Mouse (Mus musculus) right cerebral cortex, postnatal 14 days (tissue): ENCODE results near the gene Wfdc3.
A peak's percentile ranks its signal among the peaks of the same experiment; 100 is the strongest.

Experiments
- DNase-seq: peaks from one replicate; pipeline ENCODE4 v3.0.0; 2022

The Wfdc3 gene

DNA sequence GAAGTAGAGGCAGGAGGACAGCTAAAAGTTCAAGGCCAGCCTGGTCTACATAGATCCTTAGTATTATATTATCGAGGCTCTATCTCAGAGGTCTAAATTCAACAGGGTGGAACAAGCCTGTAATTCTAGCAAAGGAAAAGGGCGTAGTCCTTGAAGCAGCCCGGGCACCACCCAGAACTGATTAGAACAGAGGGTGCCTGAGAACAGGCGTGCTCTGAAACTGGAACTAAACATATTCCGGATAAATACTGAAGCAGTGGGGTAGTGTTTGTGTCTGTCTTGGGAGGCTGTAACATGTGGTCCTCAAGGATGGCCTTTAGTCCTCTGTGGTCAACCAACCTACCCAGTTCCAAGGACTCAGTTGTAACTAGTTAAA is 28.2 kb upstream of the Wfdc3 start:
- DNase-seq, result no peak

DNA sequence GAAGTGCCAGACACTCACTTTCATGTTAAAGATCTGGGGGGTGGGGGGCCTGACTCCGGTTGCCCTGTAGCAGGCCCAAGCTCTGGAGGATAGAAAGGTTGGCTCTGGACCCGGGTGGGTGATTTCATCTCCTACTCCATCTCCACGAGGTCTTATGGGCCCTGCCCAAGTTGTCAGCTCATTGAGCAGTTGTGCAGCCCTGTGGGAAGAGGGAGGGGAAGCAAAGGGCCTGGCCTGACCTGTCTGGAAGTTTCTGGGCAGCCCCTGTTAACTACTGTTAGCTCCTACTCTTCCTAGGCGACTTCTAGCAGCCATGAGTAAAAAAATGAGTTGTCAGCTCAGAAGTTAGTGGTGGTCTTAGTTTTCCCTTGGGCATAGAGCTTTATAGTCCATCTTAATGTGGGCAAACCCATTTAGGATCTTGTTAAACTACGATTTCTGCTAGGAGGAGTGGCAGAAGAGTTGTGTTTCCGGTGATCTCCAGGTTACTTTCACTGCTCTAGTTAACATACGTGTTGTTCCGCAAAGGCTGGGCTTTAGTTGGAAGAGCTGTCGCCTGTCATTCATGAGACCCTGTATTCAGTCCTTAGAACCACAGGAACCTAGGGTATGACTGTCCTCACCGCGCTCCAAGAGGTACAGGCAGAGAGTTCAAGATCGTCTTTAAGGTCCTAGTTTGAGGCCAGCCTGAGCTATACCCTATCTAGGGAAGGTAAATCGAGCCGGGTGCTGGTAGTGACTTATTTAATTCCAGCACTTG is 27.7 kb upstream of the Wfdc3 start:
- no peak for DNase-seq

DNA sequence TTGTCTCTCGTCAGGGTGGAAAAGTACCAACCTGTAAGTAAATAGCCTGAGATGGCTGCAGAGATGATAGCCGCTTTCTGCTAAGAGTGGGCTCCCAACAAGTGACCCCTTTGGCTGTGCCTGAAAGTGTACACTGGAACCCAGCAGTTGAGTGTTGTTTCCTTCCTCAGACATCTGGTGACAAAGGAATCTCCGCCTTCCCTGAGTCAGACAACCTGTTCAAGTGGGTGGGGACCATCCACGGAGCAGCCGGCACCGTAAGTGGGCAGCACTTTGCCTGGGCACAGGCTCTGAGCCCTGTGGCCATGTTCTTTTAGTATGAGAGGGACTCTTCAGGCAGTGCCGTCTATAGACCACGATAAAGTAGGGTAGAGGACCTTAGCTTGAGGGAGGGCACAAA is 25.4 kb upstream of the Wfdc3 start:
- DNase-seq, result no peak

DNA sequence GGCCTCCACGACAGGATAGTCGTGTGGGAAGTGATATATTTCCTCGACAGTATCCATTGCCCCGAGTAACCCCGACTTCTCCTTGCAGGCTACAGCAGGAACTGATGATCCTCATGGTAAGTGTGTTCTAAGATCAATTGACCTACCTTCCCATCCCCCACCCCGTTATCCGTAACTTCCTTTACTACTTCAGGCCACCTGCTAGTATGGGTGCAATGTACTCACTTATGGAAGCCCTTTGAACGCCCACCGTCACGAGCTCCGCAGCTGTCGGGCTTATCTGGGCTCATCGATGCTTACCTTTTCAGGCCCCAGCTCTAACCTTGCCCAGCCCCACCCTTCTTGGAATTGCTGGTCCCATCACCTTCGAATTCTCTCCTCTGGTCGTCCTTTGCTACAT is 24.5 kb upstream of the Wfdc3 start:
- no peak for DNase-seq

DNA sequence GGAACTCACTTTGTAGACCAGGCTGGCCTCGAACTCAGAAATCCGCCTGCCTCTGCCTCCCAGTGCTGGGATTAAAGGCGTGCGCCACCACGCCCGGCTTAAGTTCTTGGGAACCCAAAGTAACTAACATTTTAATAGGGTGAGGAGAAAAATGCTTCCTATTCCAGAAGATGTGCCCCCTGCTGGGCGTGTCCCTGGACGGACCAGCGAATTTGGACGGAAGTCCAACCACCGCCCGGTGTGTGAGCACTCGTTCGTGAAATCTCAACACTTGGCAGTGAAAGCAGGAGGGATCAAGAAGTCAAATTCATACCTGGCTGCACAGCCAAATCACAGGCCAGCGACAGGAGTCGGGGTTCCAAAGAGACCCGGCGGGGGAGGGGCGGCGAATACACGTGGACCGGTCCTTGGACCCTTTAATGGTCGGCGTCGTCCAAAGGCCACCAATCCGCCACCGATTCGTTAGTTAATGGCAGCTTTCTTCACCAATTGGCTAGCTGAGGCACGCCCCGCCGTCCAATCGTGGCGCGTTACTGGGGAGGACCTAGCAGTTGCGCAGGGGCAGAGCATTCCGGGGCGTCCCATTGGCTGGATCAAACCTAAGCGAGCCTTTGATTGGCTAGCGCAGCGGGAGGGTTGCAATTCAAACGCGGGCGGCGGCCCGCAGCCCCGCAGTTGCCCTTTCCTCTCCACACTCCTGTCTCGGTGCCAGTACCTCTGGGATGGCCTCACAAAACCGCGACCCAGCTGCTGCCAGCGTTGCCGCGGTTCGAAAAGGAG is 23.7 kb upstream of the Wfdc3 start, which contains the start of gene Ube2c:
Ube2c (plus strand) TSS at position 641 of the 780 bp plus-strand sequence.
- DNase-seq, result peak; percentile 96

DNA sequence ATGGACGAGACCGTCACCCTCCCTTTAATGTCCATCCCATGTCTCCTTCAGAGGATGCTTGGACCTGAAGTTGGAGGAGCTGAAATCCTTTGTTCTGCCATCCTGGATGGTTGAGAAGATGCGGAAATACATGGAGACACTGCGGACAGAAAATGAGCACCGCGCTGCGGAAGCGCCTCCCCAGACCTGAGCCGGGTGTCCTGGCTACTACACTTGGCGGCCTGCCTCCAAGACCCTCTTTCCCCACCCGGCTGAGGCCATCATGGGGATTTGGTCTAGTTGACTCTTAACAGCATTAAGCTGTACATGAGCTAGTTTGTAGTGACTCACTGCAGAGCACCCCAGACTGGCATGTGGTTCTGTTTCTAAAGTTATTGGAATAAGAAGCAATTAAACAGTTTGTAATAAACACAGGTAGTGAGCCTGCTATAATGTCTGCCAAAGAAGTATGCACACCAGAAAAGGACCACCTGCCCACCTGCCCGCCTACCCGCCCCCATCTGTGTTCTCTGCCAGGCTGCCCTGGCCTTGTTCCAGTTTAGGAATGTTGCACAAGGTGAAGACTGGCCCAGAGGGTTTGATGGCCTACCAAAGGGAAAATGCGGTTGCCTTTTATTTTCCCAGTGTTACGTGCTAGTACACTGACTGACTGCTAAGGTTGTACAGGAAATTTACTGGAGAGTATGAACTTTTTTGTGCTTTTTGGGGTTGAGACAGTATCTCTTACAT is 22.2 kb upstream of the Wfdc3 start:
- no peak for DNase-seq

DNA sequence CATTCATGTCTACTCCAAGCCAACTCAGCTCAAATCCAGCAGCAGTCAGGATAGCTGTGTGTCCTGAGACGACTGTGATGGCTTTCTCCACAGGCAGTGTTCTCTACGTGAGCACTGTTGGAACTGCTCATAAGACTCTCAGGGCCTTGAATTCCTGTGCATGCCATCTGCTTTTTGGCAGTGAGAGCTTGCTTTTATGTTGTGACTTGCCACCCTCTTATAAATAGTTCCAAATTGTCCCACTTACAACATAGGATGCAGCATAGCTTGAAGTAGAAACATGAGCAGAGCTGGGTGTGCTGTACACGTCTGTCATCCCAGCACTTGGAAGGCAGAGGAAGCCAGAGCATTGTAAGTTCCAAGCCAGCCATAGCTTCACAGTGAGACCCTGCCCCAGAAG is 20.1 kb upstream of the Wfdc3 start:
- DNase-seq, result no peak

DNA sequence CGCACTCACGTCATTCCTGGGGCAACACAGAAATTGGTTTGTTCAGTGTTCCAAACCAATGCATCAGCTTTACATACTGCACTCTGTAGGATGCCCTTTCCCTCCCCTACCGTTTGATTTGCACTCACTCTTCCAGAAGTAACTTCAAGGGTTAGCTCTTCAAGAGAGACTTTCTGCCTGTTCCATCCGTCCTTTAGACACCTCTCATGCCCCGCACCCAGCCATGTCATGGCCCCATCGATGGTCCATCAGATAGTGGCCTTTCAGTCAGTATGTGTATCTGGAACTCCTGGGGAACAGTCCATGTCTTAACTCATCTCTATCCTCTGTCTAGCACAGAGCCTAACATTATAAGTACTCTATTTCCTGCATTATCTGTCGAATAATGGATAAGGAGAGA is 16.9 kb upstream of the Wfdc3 start:
- no peak for DNase-seq

DNA sequence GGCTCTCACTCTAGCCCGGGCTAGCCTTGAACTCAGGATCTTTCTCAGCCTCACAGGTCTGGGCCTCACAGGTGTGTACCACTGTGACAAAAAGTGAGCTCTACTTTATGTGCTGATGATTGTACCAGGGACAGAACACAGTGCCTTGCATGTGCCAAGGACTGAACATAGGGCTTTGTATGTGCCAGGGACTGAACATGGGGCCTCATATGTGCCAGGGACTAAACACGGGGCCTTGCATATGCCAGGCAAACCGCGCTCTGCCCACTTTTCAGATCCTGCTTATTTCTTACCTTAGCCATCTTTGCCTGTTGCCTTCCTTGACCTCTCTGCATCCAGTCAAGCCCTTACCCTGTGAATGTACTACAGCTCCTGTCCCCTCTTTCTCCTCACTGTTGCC is 16.2 kb upstream of the Wfdc3 start:
- no peak for DNase-seq

DNA sequence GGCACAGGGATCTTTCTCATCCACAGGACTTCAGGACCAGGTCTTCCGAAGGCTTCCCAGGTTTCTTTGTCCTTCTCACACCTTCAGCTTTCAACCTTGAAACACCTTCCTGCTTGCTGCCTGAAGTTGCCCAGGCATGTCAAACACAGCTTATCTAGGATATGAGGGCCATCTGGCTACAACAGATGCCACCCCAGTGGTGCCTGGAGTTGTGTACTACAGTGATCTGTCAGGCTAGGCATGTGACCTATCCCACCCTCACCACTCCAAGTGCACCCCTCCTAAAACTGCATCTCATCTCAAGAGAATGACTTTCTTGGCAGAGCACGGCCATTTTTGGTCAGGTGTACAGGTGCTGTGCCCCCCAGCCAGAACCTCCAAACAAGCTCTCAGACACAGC is 15.8 kb upstream of the Wfdc3 start:
- DNase-seq, result no peak

DNA sequence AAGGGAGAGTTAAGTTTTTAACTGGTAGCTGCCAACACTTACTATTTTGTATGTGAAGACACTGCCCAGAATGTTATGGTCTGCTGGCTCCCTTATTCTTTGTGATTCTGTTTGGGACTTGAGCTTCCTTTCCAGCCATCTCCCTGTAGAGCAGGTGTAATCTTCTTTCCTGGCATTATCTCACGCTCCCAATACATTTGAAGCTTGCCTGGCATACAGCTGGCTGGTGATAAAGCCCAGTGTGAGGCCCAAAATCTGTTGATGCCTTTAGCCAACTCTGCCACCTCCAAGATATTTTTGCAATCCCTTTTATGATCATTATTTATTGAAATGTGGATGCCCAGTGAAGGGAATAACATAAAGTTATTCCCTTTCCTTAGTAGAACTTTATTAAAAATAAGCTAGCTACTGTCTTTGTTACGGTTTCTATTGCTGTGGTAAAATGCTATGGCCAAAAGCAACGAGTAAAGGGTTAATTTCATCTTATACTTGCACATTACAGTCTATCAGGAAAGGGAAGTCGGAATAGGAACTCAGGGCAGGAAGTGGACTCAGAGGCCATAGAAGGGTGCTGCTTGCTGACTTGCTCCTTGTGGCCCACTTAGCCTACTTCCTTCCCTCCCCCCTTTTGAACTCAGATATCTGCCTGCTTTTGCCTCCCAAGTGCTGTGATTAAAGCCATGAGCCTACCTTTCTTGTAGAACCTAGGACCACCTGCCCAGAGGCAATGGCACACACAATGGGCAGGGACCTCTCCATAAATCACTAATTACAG is 14.5 kb upstream of the Wfdc3 start:
- DNase-seq, result no peak

DNA sequence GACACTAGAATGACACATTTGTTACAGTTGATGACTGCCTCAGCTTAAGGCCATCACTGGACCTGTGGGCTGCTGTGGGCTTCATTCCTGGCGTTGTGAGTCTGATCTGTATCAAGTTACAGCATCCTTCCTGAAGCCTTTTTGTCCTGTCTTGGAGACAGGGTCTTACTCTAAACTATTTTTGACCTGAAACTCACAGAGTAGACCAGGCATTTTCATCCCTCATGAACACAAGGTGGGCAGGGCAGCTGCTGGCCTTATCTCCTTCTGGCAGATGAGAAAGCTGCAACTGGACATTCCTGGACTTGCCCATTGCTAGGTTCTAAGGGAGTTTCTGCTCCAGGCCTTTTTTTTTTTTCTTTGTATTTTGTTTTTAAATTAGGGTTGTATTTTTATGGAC is 13.0 kb upstream of the Wfdc3 start:
- no peak for DNase-seq

DNA sequence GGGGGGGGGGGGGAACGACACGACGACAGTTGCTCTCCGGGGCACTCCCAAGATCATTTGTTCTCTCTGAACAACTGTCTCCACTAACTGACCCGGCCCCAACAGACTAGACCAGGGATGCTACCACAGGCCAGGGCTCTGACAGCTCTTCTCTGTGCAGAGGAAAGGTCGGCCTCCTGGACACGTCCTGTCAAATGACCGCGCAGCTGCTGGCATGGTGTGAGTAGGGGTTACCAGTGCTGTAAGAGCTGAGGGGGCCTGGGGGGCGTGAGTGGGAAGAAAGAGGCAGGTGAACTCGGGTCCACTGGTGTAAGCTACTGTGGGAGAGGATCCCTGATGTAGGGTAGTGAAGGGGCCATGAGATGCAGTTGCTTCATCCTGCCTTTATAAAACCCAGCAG is 12.1 kb upstream of the Wfdc3 start:
- DNase-seq, result no peak

DNA sequence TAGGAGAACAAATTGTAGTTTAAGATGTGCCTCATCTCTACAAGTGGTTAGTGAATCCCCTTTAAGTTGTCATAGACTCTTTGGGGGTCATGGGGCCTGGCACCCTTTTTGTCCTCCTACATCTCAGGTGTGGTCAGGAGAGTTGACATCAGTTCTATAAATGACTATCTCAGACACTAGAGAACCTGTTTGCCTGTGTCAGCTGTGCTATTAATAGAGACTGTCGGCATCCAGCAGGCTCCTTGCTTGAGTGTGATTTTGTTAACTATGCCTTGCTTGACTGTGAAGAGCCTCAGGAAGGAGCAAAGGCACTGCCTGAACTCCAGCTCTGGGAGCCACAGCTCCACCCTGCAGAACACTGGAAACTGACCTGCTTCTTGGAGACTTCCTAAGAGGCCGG is 9.1 kb upstream of the Wfdc3 start:
- DNase-seq, result no peak

DNA sequence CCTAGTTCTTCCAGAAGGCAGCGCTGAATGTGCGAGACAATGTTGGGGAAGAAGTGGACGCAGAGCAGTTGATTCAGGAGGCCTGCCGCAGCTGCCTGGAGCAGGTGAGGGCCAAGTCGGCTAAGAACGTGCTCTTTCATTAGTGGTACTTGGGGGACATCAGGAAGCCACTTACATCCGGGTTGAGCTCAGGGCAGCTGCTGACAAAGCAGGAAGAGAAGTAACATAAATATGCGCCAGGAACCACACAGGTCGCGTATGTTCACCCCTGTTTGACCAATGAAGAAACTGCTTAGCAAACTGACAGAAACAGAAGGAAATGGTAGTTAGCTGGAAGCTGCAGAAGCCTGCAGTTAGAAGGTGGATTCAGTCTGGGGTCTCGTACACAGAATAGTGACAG is 8.4 kb upstream of the Wfdc3 start:
- no peak for DNase-seq

DNA sequence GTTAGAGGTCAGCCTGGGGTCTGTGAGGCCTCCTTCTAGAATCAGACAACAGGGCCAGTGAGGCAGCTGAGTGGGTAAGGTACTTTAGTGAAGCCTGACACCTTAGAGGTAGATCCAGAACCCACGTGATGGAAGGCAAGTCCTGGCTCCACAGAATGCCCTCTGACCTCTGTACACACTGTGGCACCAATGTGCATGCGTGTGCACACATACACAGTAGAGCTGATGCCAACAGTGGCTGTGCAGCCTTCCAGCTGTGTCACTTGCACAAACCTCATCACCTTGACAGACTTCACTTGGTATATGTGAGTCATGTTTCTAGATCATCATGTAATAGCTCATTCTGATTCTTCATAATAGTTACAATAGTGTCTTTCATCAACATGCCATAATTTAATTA is 6.7 kb upstream of the Wfdc3 start:
- no peak for DNase-seq

DNA sequence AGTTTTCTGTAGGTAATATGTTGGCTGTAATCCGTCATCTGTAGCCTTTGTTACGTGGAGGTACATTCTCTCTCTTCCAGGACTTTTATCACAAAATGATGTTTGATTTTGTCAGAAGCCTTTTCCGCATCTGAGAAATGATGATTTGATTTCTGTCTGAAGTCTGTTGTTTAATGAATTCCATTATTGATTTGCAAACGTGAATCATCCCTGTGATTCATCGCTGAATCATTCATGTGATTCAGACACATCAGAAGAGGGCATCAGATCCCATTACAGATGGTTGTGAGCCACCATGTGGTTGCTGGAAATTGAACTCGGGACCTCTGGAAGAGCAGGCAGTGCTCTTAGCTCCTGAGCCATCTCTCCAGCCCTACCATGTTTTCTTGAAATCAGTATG is 3.3 kb upstream of the Wfdc3 start:
- no peak for DNase-seq

DNA sequence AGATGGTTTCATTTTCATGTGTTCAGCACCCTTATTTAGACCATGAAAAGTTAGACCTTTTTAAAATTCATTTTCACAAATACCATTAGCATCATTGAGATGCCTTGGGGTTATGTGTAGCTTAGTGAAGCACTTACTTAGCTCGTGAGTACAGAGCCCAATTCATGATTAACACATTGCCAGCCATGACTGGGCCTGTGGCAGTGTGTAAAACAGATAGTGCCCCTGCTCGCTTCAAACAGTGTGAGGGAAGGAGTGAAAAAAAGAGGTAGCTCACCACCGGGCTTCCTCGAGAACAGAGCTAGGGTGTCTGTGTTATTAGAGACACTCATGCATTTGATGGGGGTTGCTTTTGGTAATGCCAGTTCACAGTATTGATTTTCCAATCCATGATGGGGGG is 2.5 kb upstream of the Wfdc3 start:
- no peak for DNase-seq

DNA sequence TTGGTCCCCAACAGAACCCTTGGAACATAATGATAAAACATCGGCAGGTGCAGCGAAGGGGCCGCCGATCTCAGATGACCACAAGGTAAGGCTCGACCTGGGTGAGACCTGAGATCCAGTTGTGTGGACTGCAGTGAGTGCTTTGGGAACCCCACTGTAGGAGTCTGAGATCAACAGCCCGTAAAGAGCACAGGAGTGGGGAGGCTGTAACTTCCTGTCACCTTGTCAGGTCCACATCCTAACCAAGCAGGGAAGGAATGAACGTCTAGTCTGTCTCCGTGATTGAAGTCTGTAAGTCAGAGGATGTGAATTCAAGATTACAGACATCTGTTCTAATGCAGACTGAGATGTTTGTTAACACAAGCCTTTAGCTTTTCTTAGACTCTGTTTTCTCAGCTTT is 962 bp upstream of the Wfdc3 start:
- no peak for DNase-seq

DNA sequence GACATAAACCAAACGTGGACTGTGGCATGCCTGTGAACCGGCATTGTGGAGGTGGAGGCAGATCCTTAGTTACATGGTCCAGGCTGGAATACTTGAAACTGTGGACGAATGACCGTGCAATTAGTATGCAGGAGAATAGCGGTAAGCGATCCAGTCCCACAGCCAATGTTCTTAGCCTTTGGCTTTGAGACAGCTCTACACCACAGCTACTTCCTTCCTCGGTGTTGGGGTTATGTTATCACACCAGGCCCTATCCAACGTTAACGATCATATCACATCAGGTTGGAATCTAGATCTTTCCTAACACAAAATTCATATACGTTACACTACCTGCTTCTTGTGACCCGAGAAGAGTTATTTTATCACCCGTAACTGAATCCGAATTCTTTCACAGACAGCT is 744 bp downstream of the Wfdc3 start:
- DNase-seq, result no peak

DNA sequence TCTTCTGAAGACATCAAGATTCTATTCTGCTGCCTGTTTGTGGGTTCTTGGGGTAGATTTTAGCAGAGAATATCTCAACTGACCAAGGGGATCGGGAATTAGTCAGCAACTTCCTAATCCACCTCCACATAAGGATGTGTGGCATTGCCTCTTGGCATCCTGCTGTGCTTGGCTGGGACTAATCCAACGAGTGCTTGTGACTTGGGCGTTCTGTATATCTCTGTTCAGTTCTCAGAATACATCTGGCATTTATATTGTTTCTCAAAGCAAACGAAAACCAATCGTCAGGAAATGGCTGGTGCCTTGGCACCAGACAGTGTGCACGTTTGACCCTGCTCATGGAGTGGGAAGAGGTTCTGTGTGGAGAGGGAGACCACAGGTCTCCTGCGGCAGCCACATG is 5.9 kb downstream of the Wfdc3 start:
- no peak for DNase-seq

DNA sequence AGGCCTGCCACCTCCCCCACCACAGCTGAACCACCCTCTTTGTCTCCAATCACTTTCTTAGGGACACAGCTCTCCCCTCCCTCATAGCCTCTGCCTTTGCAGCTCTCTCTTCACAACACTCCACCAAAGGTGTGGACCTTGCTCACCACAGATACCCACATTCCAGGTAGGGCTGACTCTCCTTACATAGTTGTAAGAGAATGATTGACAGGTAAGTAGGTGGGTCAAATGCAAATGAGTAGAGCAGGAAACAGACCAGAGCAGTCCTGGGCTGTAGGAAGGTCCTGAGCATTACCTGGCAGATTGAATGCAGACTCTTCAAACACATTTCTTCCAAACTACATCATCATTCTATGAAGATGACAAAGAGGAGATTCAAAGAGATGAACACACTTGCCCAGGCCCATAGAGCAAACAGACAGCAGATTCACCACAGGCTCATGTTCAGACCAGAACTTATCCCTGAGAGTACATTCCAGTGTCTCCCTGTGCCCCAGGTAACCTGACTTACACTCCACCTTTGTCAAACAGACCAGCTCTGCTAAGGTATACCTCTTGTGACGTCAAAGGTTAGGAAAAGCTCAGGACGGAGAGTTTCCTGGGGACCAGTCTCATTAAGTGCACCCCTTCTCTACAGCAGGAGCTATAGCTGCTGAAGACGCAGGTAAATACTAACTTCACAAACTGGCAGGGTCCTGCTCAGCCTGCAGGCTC is 8.2 kb downstream of the Wfdc3 start:
- DNase-seq, result no peak

DNA sequence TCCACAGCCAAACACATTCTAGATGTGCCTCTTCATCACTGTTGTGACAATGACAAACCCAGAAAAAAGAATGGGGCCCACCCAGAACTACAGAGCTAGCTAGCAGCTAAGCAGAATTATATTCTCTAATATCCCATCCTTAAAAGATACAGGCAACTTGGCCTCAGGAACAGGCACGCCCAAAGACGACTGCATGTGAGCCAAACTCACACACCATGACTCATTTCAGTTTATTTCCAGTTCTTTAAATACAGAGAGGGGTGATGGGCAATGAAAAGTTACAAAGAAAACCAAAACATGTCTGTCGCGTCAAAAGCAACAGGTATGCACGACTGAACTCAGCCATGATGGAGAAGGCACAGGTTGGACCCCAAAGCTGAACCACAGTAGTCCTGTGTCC is 10.3 kb downstream of the Wfdc3 start:
- no peak for DNase-seq
